Mouse (Mus musculus): ENCODE results near the gene Gm28539.
"Not testable (repeated sequence)": the region's sequence is repeated elsewhere in the genome, so short reads cannot be mapped to it uniquely, and the experiment has no call there.

Gm28539 gene

GRCm38 (mm10) chr16:18955070-18955469 lies 118.7 kb downstream of the Gm28539 start:
- DNase-seq (ENCODE audit: low read depth, low spot score): no peak

GRCm38 (mm10) chr16:18963486-18963885 lies 127.1 kb downstream of the Gm28539 start:
- DNase-seq (ENCODE audit: low read depth, low spot score): no peak

- no peak for DNase-seq (ENCODE audit: low read depth, low spot score)
These were observed 133.2 kb downstream of the Gm28539 start for GRCm38 (mm10) chr16:18969420-18970128.

- no peak for DNase-seq (ENCODE audit: low read depth, low spot score)
These were observed 134.5 kb downstream of the Gm28539 start for GRCm38 (mm10) chr16:18970837-18971236.

- not testable (repeated sequence) for DNase-seq (ENCODE audit: low read depth, low spot score)
These were observed 139.3 kb downstream of the Gm28539 start for GRCm38 (mm10) chr16:18975665-18976064.

GRCm38 (mm10) chr16:18976315-18976714 lies 139.9 kb downstream of the Gm28539 start:
- DNase-seq (ENCODE audit: low read depth, low spot score): no peak

GRCm38 (mm10) chr16:18986381-18986780 lies 150.0 kb downstream of the Gm28539 start:
- no peak for DNase-seq (ENCODE audit: low read depth, low spot score)

- no peak for DNase-seq (ENCODE audit: low read depth, low spot score)
These were observed 150.5 kb downstream of the Gm28539 start for GRCm38 (mm10) chr16:18986860-18987259.

- DNase-seq (ENCODE audit: low read depth, low spot score): peak; percentile 11
These were observed 166.4 kb downstream of the Gm28539 start for GRCm38 (mm10) chr16:19002610-19003389.

- DNase-seq (ENCODE audit: low read depth, low spot score): no peak
These were observed 167.4 kb downstream of the Gm28539 start for GRCm38 (mm10) chr16:19003757-19004156.

- DNase-seq (ENCODE audit: low read depth, low spot score): no peak
These were observed 168.9 kb downstream of the Gm28539 start for GRCm38 (mm10) chr16:19005298-19005697.
